Mouse (Mus musculus) midbrain, postnatal 0 days (tissue): Measurements from ENCODE around the gene Cipc. TPM values are rescaled to one million over a fixed set of nuclear protein-coding genes. Genes with fewer than 3 reads are reported as not detected.

Experiments
- ATAC-seq: fragments of 200-750 bp; cut with Nextera tagmentation; 2 replicates; pipeline ENCODE4 v1.8.0; 2017; ENCODE audit warnings: moderate number of reproducible peaks, mild to moderate bottlenecking, moderate TSS enrichment, moderate library complexity; ENCODE audit not compliant: low FRiP score
- DNase-seq: peaks from one replicate; pipeline ENCODE4 v3.0.0-alpha.2; 2015; ENCODE audit warnings: low spot score
- H3K27ac ChIP-seq: fragments of 300-500 bp; sonication (generic); 2 replicates; pipeline ENCODE4 v1.5.1; 2014; ENCODE audit warnings: low read depth, mild to moderate bottlenecking, low read length, mixed read lengths
- H3K27me3 ChIP-seq: fragments of 300-500 bp; sonication (generic); 2 replicates; pipeline ENCODE4 v1.6.1; 2014; ENCODE audit warnings: low read length, control low read depth, mixed read lengths; ENCODE audit not compliant: insufficient read depth
- H3K36me3 ChIP-seq: fragments of 300-500 bp; sonication (generic); 2 replicates; pipeline ENCODE4 v1.6.1; 2014; ENCODE audit warnings: low read length, control low read depth, mixed read lengths; ENCODE audit not compliant: insufficient read depth
- H3K4me1 ChIP-seq: fragments of 300-500 bp; sonication (generic); 2 replicates; pipeline ENCODE4 v1.6.1; 2014; ENCODE audit warnings: mild to moderate bottlenecking, control low read depth, antibody characterized with exemption, low read length, mixed read lengths; ENCODE audit not compliant: insufficient read depth
- H3K4me2 ChIP-seq: fragments of 300-500 bp; sonication (generic); 2 replicates; pipeline ENCODE4 v1.6.1; 2014; ENCODE audit warnings: low read depth, mild to moderate bottlenecking, low read length, mixed read lengths; ENCODE audit not compliant: poor library complexity, severe bottlenecking
- H3K4me3 ChIP-seq: fragments of 300-500 bp; sonication (generic); 2 replicates; pipeline ENCODE4 v1.5.1; 2014; ENCODE audit warnings: low read depth, mild to moderate bottlenecking, low read length, moderate library complexity
- H3K9ac ChIP-seq: fragments of 300-500 bp; sonication (generic); replicated peaks from 2 replicates; pipeline ENCODE4 v1.6.1; 2014; ENCODE audit warnings: mild to moderate bottlenecking, low read length, moderate library complexity, mixed read lengths; ENCODE audit not compliant: poor library complexity, severe bottlenecking
- H3K9me3 ChIP-seq: fragments of 300-500 bp; sonication (generic); 2 replicates; pipeline ENCODE4 v1.6.1; 2016; ENCODE audit warnings: low read length, control low read depth
- CTCF ChIP-seq: IDR thresholded peaks from 2 replicates; pipeline ENCODE4 v1.5.1; 2016; ENCODE audit warnings: antibody characterized with exemption, mild to moderate bottlenecking
- WGBS: fragments of 180-500 bp; shearing (Covaris S2); extraction: QIAGEN DNeasy Blood & Tissue Kit; methylation state at CpG from one replicate; pipeline ENCODE4 v1.1.7; 2014; 5-methylcytosine and 5-hydroxymethylcytosine counted together
- polyA plus RNA-seq: library from polyadenylated mRNA; unstranded; fragments of >200 nt; fragmentation: Nextera tagmentation; extraction: Ambion mirVana; gene quantifications from 2 replicates; pipeline ENCODE4 v1.2.1, GENCODE M21; 2015
- total RNA-seq: library from RNA; depleted of rRNA; stranded (reverse); fragments of >200 nt; gene quantifications from 2 replicates; pipeline ENCODE4 v1.2.3, GENCODE M21; 2014

Gene Cipc
- total and polyA plus RNA-seq, 2 experiments from 2014 or later, result 34.6 to 77.5 TPM

DNA sequence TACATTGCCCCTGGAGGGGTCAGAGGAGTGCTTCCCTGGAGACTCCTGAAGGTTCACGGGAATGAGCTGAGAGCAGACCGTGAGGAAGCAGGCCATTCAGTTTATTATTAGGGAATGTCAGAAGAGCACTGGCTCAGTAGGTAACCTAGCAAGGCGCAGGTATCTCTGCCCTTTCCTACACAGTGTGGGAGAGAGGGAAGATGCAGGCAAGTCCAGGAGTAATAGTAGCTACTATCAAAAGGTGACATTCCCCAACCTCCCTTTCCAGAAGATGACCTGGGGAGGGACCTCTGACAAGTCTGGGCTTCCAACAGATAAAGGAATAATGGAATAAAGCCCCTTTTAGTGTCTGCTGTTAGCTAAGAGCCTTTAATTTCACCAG lies 22.4 kb downstream of the Cipc start:
- ATAC-seq (no peak), DNase-seq (no peak)
- H3K36me3 ChIP-seq, result peaks cover 6% of the 10 kb centered on the region
- peak overlapping the region; percentile 32; the same call in 1 of the 2 replicates for H3K27ac ChIP-seq
- no peaks in the 10 kb centered on the region for H3K9me3 ChIP-seq
- no peaks in the 10 kb centered on the region for H3K27me3 ChIP-seq
- 0 out of 2 replicates have a peak overlapping the region, but pooled peaks have one; percentile 19 for H3K9ac ChIP-seq
- no peak overlapping the region for H3K4me3 ChIP-seq
- H3K4me2 ChIP-seq, result no peak overlapping the region
- no peak for TF ChIP-seq CTCF
- peaks cover 2% of the 10 kb centered on the region for H3K4me1 ChIP-seq
- WGBS, result 39% methylated on average over 3 of the region's 3 CpGs

DNA sequence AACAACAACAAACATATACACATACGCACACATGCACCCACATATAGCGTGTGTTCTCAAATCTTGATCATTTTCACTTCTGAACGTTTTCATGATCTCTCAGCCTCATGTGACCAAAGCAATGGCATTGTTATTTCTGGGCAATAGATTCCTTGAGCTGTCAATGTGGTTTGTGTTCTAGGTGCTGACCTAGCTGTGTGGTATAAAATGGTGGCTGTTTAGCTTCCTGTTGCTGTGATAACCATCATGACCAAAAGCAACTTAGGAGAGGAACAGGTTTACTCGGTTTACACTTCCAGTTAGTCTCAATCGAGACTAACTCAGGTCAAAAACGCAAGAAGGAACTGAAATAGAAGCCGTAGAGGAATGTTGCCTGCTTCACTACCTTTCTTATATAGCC lies 24.2 kb downstream of the Cipc start:
- H3K4me2 ChIP-seq, result no peak overlapping the region
- no peak overlapping the region for H3K4me3 ChIP-seq
- H3K9ac ChIP-seq, result no peak overlapping the region
- H3K9me3 ChIP-seq, result no peaks in the 10 kb centered on the region
- no peak for DNase-seq
- peaks cover 7% of the 10 kb centered on the region for H3K4me1 ChIP-seq
- WGBS, result 96% methylated on average over 7 of the region's 7 CpGs
- no peak for TF ChIP-seq CTCF
- no peaks in the 10 kb centered on the region for H3K36me3 ChIP-seq
- no peak for ATAC-seq
- H3K27me3 ChIP-seq, result no peaks in the 10 kb centered on the region
- H3K27ac ChIP-seq, result no peak overlapping the region

DNA sequence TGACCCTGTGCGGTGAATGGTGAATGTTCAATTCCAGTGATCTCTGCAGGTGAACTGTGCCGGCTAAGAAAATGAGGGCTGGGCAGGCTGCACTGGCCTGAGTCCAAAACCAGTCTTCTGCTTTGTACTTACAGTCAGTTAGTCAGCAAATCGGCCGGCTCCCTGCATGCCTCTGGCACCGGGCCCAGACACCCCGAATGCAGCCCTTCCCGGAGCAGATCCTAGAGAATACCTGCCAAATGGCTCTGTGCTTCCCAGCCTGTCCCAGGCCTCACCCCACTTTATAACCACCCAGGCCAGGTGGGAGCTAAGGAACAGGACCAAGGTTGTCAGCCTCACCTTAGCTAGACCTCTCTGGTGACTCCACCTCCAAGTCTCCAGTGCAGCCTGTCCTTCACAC lies 26.4 kb downstream of the Cipc start:
- ATAC-seq, result no peak
- TF ChIP-seq CTCF, result no peak
- 30% methylated on average over 7 of the region's 7 CpGs for WGBS
- H3K36me3 ChIP-seq, result no peaks in the 10 kb centered on the region
- H3K27me3 ChIP-seq, result no peaks in the 10 kb centered on the region
- H3K4me3 ChIP-seq, result no peak overlapping the region
- H3K9me3 ChIP-seq, result no peaks in the 10 kb centered on the region
- peak; percentile 79 for DNase-seq
- H3K9ac ChIP-seq, result no peak overlapping the region
- no peak overlapping the region for H3K4me2 ChIP-seq
- H3K4me1 ChIP-seq, result peaks cover 9% of the 10 kb centered on the region
- H3K27ac ChIP-seq, result no peak overlapping the region

DNA sequence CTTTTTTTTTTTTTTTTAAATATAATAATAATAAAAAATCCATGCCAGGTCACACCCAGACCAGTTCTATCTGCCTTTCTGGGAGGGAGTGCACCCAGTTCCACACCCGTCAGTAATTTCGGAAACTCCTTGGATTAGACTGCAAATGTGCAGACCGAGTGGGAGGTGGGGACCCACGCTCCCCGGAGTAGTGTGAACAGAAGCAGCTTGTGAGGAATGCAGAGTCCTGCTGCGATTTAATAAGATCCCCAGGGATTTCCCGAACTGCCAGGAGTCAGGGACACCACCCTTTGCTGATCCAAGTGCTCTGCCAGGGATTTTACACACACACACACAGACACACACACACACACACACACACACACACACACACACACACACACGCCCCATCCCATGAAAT lies 26.9 kb downstream of the Cipc start:
- no peaks in the 10 kb centered on the region for H3K9me3 ChIP-seq
- H3K27ac ChIP-seq, result no peak overlapping the region
- H3K4me2 ChIP-seq, result no peak overlapping the region
- no peaks in the 10 kb centered on the region for H3K27me3 ChIP-seq
- no peak for ATAC-seq
- no peak for TF ChIP-seq CTCF
- whole genome bisulfite sequencing, result 21% methylated on average over 8 of the region's 8 CpGs
- H3K9ac ChIP-seq, result no peak overlapping the region
- peaks cover 9% of the 10 kb centered on the region for H3K4me1 ChIP-seq
- no peak overlapping the region for H3K4me3 ChIP-seq
- no peaks in the 10 kb centered on the region for H3K36me3 ChIP-seq
- DNase-seq, result no peak

DNA sequence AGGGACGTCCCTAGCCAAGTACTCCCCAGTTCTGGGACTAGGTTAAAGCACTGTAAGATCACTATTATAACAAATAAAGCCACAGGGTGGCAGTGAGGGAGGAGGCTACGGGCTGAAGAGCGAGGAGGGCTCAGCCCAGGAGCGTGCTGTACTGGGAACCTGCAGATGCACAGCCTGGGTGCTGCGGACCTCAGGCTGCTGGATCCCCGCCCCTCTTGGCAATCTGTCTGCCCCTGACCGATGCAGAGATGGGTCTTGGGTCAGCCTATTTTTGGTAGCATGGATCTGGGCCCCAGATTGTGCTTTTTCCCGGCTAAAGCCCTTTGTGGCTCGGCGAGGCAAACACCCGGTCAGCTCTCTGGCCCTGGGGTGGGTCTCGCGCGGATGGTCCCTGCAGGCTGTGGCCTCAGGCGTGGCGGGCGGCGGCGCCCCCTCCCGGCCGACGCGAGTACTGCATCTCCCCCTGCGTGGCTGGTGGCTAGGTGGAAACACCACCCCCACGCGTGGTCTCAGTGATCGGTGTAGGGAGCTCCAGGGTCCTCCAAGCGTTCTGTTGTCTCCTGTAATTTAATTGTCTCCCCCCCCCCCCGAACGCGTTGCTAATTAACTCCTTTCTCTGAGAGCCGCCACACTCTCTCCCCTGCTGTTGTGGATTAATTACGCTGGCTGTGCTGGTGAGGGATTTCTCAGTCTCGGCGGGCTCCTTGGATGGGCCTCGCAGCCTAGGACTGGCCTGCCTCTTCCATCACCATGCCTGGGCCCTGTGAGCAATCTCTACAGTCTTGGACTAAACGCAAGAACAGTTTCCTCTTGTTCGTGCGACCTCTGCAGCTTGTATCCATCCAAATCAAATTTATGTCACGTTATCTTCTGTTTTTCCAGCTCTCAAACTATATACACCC lies 27.8 kb downstream of the Cipc start:
- Histone ChIP-seq H3K36me3 (no peaks in the 10 kb centered on the region), H3K4me2 (peak overlapping the region; percentile 61), H3K9me3 (no peaks in the 10 kb centered on the region), H3K27ac (peak overlapping the region; percentile 57), H3K9ac (peak overlapping the region; percentile 55), H3K27me3 (no peaks in the 10 kb centered on the region), H3K4me1 (peaks cover 9% of the 10 kb centered on the region), H3K4me3 (peak overlapping the region; percentile 26; the same call in 1 of the 2 replicates)
- 5% methylated on average over 39 of the region's 40 CpGs for WGBS
- ATAC-seq, result peak; percentile 79
- peak; percentile 71 for DNase-seq
- peak; percentile 87 for TF ChIP-seq CTCF

DNA sequence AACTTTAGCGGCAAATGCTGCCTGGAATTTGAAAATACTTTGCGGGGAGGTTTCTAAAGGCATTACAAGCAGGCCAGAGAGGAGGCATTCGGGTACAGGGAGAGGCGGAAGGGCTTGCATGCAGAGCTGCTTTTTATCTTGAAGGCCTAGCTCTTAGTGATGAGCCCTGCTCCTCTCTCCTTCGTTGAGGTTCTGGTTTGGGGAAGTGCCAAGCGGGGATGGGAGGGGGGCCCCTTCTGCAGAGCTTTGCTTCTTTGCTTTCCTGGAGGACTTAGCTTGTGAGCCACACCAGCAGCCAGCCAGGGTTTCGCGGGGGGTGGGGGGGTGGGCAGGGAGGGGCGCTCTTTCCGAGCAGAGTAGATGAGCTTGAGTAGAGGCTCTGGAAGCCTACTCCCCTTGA lies 28.9 kb downstream of the Cipc start:
- no peaks in the 10 kb centered on the region for H3K9me3 ChIP-seq
- H3K4me1 ChIP-seq, result peaks cover 9% of the 10 kb centered on the region
- H3K4me2 ChIP-seq, result no peak overlapping the region
- ATAC-seq (no peak), DNase-seq (no peak)
- no peak overlapping the region for H3K4me3 ChIP-seq
- no peak overlapping the region for H3K27ac ChIP-seq
- TF ChIP-seq CTCF, result no peak
- H3K27me3 ChIP-seq, result no peaks in the 10 kb centered on the region
- no peak overlapping the region for H3K9ac ChIP-seq
- 56% methylated on average over 10 of the region's 10 CpGs for WGBS
- no peaks in the 10 kb centered on the region for H3K36me3 ChIP-seq
